Mouse (Mus musculus) C2C12 (cell line): ENCODE measurements at regions not wholly inside any gene's neighbourhood (a gene's known extent, or its start where the extent isn't known, plus 50 kb on each side); places are given as distances from the start of the nearest gene placed in this dataset.

Experiments
- CEBPB ChIP-seq: IDR thresholded peaks from one replicate; pipeline ENCODE4 v1.6.1; 2011; ENCODE audit warnings: low read depth, mild to moderate bottlenecking, control low read depth, moderate library complexity
- CTCF ChIP-seq: IDR thresholded peaks from one replicate; pipeline ENCODE4 v1.5.1; 2011; ENCODE audit not compliant: control insufficient read depth, insufficient read depth, insufficient read length
- FOSL1 ChIP-seq: IDR thresholded peaks from one replicate; pipeline ENCODE4 v1.8.0; 2011; ENCODE audit warnings: mild to moderate bottlenecking, low read length; ENCODE audit not compliant: poor library complexity, insufficient read depth, severe bottlenecking
- MAX ChIP-seq: IDR thresholded peaks from one replicate; pipeline ENCODE4 v1.6.1; 2011; ENCODE audit warnings: mild to moderate bottlenecking, control low read depth
- MYOD1 ChIP-seq: IDR thresholded peaks from one replicate; pipeline ENCODE4 v1.6.1; 2011; ENCODE audit warnings: low read depth; ENCODE audit not compliant: control insufficient read depth, insufficient read length
- MYOG ChIP-seq: IDR thresholded peaks from one replicate; pipeline ENCODE4 v1.6.1; 2011; ENCODE audit not compliant: control insufficient read depth, insufficient read length; ENCODE audit errors: extremely low read depth
- USF1 ChIP-seq: IDR thresholded peaks from one replicate; pipeline ENCODE4 v1.6.1; 2011; ENCODE audit warnings: low read depth, mild to moderate bottlenecking, control low read depth, moderate library complexity

GRCm38 (mm10) chr15:25525337-25525736, 97.0 kb upstream of the Myo10 start:
- TF ChIP-seq USF1 (no peak), CTCF (no peak), MYOG (no peak), MAX (no peak), MYOD1 (no peak), CEBPB (no peak), FOSL1 (no peak)
